Mouse (Mus musculus): ENCODE data around the gene Hlcs. TPM values are rescaled to one million over a fixed set of nuclear protein-coding genes. Genes with fewer than 3 reads are reported as not detected.

Hlcs gene
- polyA plus RNA-seq, 1 experiment from 2014 or later, result 8.6 TPM

DNA sequence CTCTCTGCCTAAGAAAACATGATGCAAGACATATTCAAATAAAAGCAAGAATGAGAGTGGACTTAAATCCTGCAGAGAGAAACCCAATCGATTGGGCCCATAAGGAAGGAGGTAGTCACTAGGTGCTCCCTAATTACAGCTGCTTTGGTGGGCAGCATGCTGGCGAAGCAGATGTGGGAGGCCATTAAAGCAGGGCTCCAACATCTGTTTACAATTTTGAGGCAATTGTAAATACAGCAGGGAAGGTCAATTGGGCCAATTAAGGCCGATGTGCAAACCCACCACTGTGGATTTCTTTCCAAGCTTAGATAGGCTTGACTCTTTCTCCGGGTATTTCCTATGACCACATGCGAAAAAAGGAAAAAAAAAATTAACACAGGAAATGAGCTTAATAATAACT, 117.5 kb downstream of the Hlcs start:
- ATAC-seq (replicated peaks; ENCODE audit: insufficient number of reproducible peaks, low FRiP score, low TSS enrichment, low read depth), result no peak
- Histone ChIP-seq H3K4me3 (ENCODE audit: low read depth, low read length) (no peak overlapping the region), H3K27ac (replicated peaks; ENCODE audit: low read depth, low read length) (no peak overlapping the region), H3K36me3 (replicated peaks; ENCODE audit: control insufficient read depth, insufficient read depth, low read depth, low read length) (no peaks in the 10 kb centered on the region), H3K9ac (replicated peaks; ENCODE audit: low read length) (no peak overlapping the region), H3K9me3 (replicated peaks; ENCODE audit: control insufficient read depth, low read length) (no peaks in the 10 kb centered on the region), H3K4me2 (ENCODE audit: low read depth, low read length) (no peak overlapping the region), H3K4me1 (ENCODE audit: control insufficient read depth, insufficient read depth, low read length) (no peaks in the 10 kb centered on the region), H3K27me3 (ENCODE audit: control insufficient read depth, insufficient read depth, low read length) (peaks cover 7% of the 10 kb centered on the region)
- DNase-seq (ENCODE audit: low spot score), result peak; percentile 86
- WGBS, result 27% methylated on average over 5 of the region's 5 CpGs

DNA sequence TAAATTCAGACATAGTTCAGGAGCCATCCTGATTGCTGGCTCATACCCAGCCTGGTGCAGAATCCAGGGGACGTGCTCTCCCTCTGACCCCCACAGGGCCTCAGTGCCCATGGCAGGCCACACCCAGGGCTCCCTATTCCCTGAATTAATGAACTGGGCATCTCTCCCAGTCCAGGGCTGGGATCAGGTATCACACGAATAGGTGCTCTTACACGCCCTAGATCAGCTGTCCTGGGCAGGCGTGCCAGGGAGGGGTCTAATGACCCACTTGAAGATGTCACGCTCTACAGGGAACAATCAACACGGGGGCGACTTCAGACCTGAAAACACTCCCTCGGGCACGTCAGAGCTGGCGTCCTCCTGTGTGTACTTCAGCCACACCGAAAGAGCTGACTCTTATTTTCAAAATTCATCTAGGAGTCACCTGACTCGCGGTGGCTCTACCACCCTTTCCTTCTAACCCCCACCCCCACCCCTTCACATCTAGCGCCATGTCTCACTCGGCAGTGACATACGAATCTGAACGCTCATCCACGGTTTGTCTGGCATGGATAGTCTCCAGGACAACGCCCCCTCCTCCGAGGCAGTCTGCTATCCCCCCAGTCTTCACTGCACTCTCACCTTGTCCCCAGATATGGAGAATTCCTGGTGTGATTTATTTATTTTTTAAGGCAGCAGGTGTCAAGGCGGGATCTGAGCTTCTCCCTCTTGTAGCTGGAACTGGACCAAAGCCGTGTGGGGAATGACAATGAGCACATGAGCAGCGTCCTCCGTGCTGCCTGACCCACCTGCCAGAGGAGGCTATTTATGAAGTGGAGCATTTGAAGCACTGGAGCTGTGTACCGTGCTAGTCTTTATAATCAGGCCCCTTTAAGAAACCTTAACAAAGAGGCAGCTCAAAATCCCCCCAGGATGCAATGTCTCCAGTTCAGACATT, 121.7 kb downstream of the Hlcs start:
- H3K36me3 ChIP-seq (replicated peaks; ENCODE audit: control insufficient read depth, insufficient read depth, low read depth, low read length), result no peaks in the 10 kb centered on the region
- H3K27ac ChIP-seq (replicated peaks; ENCODE audit: low read depth, low read length), result no peak overlapping the region
- H3K4me1 ChIP-seq (ENCODE audit: control insufficient read depth, insufficient read depth, low read length), result no peaks in the 10 kb centered on the region
- 88% methylated on average over 25 of the region's 25 CpGs for WGBS
- no peak overlapping the region for H3K4me3 ChIP-seq (ENCODE audit: low read depth, low read length)
- H3K9me3 ChIP-seq (replicated peaks; ENCODE audit: control insufficient read depth, low read length), result no peaks in the 10 kb centered on the region
- H3K9ac ChIP-seq (replicated peaks; ENCODE audit: low read length), result no peak overlapping the region
- DNase-seq (ENCODE audit: low spot score) (no peak), ATAC-seq (replicated peaks; ENCODE audit: insufficient number of reproducible peaks, low FRiP score, low TSS enrichment, low read depth) (no peak)
- H3K27me3 ChIP-seq (ENCODE audit: control insufficient read depth, insufficient read depth, low read length), result peaks cover 7% of the 10 kb centered on the region
- H3K4me2 ChIP-seq (ENCODE audit: low read depth, low read length), result no peak overlapping the region

- H3K27me3 ChIP-seq (ENCODE audit: control insufficient read depth, insufficient read depth, low read length), result peaks cover 10% of the 10 kb centered on the region
- WGBS, result 90% methylated on average over 5 of the region's 5 CpGs
- no peak overlapping the region for H3K9ac ChIP-seq (replicated peaks; ENCODE audit: low read length)
- H3K27ac ChIP-seq (replicated peaks; ENCODE audit: low read depth, low read length), result no peak overlapping the region
- ATAC-seq (replicated peaks; ENCODE audit: insufficient number of reproducible peaks, low FRiP score, low TSS enrichment, low read depth) (no peak), DNase-seq (ENCODE audit: low spot score) (no peak)
- no peak overlapping the region for H3K4me3 ChIP-seq (ENCODE audit: low read depth, low read length)
- no peaks in the 10 kb centered on the region for H3K36me3 ChIP-seq (replicated peaks; ENCODE audit: control insufficient read depth, insufficient read depth, low read depth, low read length)
- H3K4me1 ChIP-seq (ENCODE audit: control insufficient read depth, insufficient read depth, low read length), result no peaks in the 10 kb centered on the region
- H3K4me2 ChIP-seq (ENCODE audit: low read depth, low read length), result no peak overlapping the region
- H3K9me3 ChIP-seq (replicated peaks; ENCODE audit: control insufficient read depth, low read length), result no peaks in the 10 kb centered on the region
Observed at GRCm38 (mm10) chr16:94190256-94190655, 123.1 kb downstream of the Hlcs start.

- H3K36me3 ChIP-seq (replicated peaks; ENCODE audit: control insufficient read depth, insufficient read depth, low read depth, low read length), result no peaks in the 10 kb centered on the region
- H3K27me3 ChIP-seq (ENCODE audit: control insufficient read depth, insufficient read depth, low read length), result peaks cover 6% of the 10 kb centered on the region; the same call in 1 of the 2 replicates
- no peak overlapping the region for H3K9ac ChIP-seq (replicated peaks; ENCODE audit: low read length)
- no peak overlapping the region for H3K4me3 ChIP-seq (ENCODE audit: low read depth, low read length)
- H3K4me2 ChIP-seq (ENCODE audit: low read depth, low read length), result no peak overlapping the region
- 80% methylated on average over 12 of the region's 12 CpGs for WGBS
- no peak overlapping the region for H3K27ac ChIP-seq (replicated peaks; ENCODE audit: low read depth, low read length)
- no peaks in the 10 kb centered on the region for H3K4me1 ChIP-seq (ENCODE audit: control insufficient read depth, insufficient read depth, low read length)
- ATAC-seq (replicated peaks; ENCODE audit: insufficient number of reproducible peaks, low FRiP score, low TSS enrichment, low read depth) (no peak), DNase-seq (ENCODE audit: low spot score) (no peak)
- H3K9me3 ChIP-seq (replicated peaks; ENCODE audit: control insufficient read depth, low read length), result no peaks in the 10 kb centered on the region
Observed at GRCm38 (mm10) chr16:94186526-94186925, 126.8 kb downstream of the Hlcs start.

DNA sequence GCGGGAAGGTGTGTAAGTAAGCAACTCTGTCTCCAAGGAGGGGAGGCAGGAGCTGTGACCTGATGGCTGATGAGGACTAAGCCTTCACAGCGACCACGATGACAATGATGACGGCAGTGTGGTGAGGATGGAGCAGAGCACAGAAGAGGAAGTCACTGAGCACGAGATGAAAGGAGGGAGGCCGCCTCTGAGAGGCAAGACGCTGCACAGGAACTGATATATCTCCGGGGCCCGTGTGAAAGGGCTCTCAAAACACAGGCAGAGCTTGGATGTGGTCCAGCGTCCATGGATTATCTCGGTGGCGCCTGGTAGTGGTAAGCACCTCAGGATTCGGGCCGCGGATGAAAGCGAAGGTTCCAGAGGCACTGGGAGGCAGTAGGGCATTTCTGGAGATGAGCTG, 127.9 kb downstream of the Hlcs start:
- H3K4me1 ChIP-seq (ENCODE audit: control insufficient read depth, insufficient read depth, low read length), result no peaks in the 10 kb centered on the region
- peaks cover 10% of the 10 kb centered on the region for H3K27me3 ChIP-seq (ENCODE audit: control insufficient read depth, insufficient read depth, low read length)
- no peak overlapping the region for H3K27ac ChIP-seq (replicated peaks; ENCODE audit: low read depth, low read length)
- no peaks in the 10 kb centered on the region for H3K36me3 ChIP-seq (replicated peaks; ENCODE audit: control insufficient read depth, insufficient read depth, low read depth, low read length)
- H3K4me2 ChIP-seq (ENCODE audit: low read depth, low read length), result no peak overlapping the region
- no peak overlapping the region for H3K4me3 ChIP-seq (ENCODE audit: low read depth, low read length)
- WGBS, result 82% methylated on average over 16 of the region's 16 CpGs
- no peak overlapping the region for H3K9ac ChIP-seq (replicated peaks; ENCODE audit: low read length)
- DNase-seq (ENCODE audit: low spot score) (no peak), ATAC-seq (replicated peaks; ENCODE audit: insufficient number of reproducible peaks, low FRiP score, low TSS enrichment, low read depth) (no peak)
- no peaks in the 10 kb centered on the region for H3K9me3 ChIP-seq (replicated peaks; ENCODE audit: control insufficient read depth, low read length)

DNA sequence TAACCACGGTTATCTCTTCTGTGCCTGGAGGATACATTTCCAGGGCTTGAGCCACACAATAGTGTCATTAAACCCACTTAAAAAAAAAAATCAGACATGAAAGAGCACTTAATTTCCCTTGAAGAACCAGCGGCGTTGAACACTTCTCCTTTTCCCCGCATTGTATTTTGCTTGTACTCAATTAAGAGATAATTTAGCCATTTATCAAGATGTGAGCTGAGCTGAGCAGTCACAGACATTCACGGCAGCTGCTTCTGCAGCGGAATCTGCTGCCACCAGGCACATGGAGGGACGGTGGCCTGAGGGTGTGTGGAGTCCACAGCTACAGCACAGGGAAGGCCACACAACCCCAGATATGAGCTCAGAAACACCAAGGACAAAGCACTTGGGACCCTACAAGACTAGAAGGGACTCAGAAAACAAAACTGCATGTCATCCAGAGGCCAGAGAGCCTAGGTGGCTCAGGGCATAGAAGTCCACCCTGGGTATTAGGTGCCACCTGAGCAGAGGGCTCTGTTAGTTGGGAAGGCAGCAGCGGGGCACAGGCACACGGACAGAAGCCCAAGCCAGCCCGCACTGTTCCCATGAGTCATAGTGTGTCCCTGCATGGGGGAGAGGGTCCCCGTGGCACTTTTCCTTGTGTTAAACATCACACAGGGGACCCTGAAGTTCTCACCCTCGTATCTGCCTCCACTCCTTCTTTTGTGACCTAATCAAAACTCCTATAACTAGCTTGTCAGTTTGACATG, 133.1 kb downstream of the Hlcs start:
- no peak overlapping the region for H3K4me3 ChIP-seq (ENCODE audit: low read depth, low read length)
- DNase-seq (ENCODE audit: low spot score) (no peak), ATAC-seq (replicated peaks; ENCODE audit: insufficient number of reproducible peaks, low FRiP score, low TSS enrichment, low read depth) (no peak)
- WGBS, result 36% methylated on average over 12 of the region's 12 CpGs
- no peaks in the 10 kb centered on the region for H3K36me3 ChIP-seq (replicated peaks; ENCODE audit: control insufficient read depth, insufficient read depth, low read depth, low read length)
- no peak overlapping the region for H3K4me2 ChIP-seq (ENCODE audit: low read depth, low read length)
- no peak overlapping the region for H3K9ac ChIP-seq (replicated peaks; ENCODE audit: low read length)
- no peaks in the 10 kb centered on the region for H3K4me1 ChIP-seq (ENCODE audit: control insufficient read depth, insufficient read depth, low read length)
- H3K27ac ChIP-seq (replicated peaks; ENCODE audit: low read depth, low read length), result no peak overlapping the region
- no peaks in the 10 kb centered on the region for H3K9me3 ChIP-seq (replicated peaks; ENCODE audit: control insufficient read depth, low read length)
- H3K27me3 ChIP-seq (ENCODE audit: control insufficient read depth, insufficient read depth, low read length), result peaks cover 13% of the 10 kb centered on the region

DNA sequence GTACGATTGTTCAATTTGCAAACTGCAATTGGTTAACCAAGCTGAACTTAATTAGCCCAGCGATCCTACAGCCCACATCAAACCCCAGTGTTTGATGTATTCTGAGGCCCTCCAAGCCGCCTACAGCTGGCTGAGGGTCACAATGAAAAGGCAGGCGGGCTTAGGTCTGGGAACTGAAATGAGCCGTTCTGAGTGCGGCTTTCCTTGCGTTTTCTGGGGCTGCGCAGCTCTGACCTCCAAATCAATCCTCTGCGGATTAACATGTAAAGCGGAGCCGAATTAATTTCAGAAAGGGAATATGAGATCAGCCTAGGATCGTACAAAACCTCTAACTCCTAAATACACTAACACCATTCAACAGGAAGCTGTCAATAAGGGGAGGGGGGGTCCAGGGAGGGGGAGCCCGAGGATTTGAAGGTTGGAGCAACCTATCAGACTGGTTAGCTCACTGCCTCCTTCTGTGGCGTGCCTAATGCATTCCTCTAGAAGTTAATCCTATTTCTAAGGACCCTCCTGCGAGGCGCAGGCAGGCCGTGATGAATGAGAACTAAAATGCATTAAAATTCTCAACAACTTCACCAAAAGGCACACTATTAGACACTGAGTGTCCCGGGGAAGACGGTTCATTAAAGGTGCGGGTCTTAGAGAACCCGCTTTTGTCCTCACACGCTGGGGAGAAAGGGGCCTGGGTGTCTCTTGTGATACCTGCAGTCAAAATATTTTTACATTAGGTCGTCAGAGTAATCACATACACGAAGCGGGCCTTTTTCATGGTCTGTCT, 133.8 kb downstream of the Hlcs start:
- ATAC-seq (replicated peaks; ENCODE audit: insufficient number of reproducible peaks, low FRiP score, low TSS enrichment, low read depth) (peak; percentile 64), DNase-seq (ENCODE audit: low spot score) (peak; percentile 72)
- Histone ChIP-seq H3K4me2 (ENCODE audit: low read depth, low read length) (no peak overlapping the region), H3K36me3 (replicated peaks; ENCODE audit: control insufficient read depth, insufficient read depth, low read depth, low read length) (no peaks in the 10 kb centered on the region), H3K27me3 (ENCODE audit: control insufficient read depth, insufficient read depth, low read length) (peaks cover 13% of the 10 kb centered on the region), H3K27ac (replicated peaks; ENCODE audit: low read depth, low read length) (no peak overlapping the region), H3K4me3 (ENCODE audit: low read depth, low read length) (no peak overlapping the region), H3K9ac (replicated peaks; ENCODE audit: low read length) (no peak overlapping the region), H3K9me3 (replicated peaks; ENCODE audit: control insufficient read depth, low read length) (no peaks in the 10 kb centered on the region), H3K4me1 (ENCODE audit: control insufficient read depth, insufficient read depth, low read length) (no peaks in the 10 kb centered on the region)
- 6% methylated on average over 25 of the region's 25 CpGs for WGBS

Measured in embryonic facial prominence, embryonic 11.5 days (tissue).